Mouse (Mus musculus): Measurements from ENCODE around the gene Ifna15. TPM values are rescaled to one million over a fixed set of nuclear protein-coding genes. Genes with fewer than 3 reads are reported as not detected.

Ifna15 gene
- polyA plus RNA-seq (2014; fragmentation: Illumina TruSeq; extraction: RNeasy Lipid Tissue Mini Kit (QIAGEN cat#74804); ENCODE audit: low read depth, low replicate concordance) = not detected

GRCm38 (mm10) chr4:88558145-88558544, at the start of gene Ifna15:
TSS of gene Ifna15 (minus strand) at chr4:88558245.

GRCm38 (mm10) chr4:88603276-88603675, 45.2 kb upstream of the Ifna15 start, which contains the start of gene Ifna12:
TSS of gene Ifna12 (minus strand) at chr4:88603376.

GRCm38 (mm10) chr4:88592285-88592684, 34.2 kb upstream of the Ifna15 start, which contains the start of gene Ifna9:
TSS of gene Ifna9 (minus strand) at chr4:88592385.

GRCm38 (mm10) chr4:88571698-88572097, 13.7 kb upstream of the Ifna15 start, which contains the start of gene Ifna14:
TSS of gene Ifna14 (minus strand) at chr4:88571798.

GRCm38 (mm10) chr4:88522674-88523073, 35.4 kb downstream of the Ifna15 start, which contains the start of gene Ifnb1:
TSS of gene Ifnb1 (minus strand) at chr4:88522774.

Other genes starting within 250 kb of the Ifna15 start
- gene Hacd4, start 119.3 kb downstream of the Ifna15 start, polyA plus RNA-seq (2014; fragmentation: Illumina TruSeq; extraction: RNeasy Lipid Tissue Mini Kit (QIAGEN cat#74804); ENCODE audit: low read depth, low replicate concordance) = 15.3 TPM
- not detected for gene Ifnb1, start 35.5 kb downstream of the Ifna15 start, polyA plus RNA-seq (2014; fragmentation: Illumina TruSeq; extraction: RNeasy Lipid Tissue Mini Kit (QIAGEN cat#74804); ENCODE audit: low read depth, low replicate concordance)
- not detected for gene Ifna14, start 13.6 kb upstream of the Ifna15 start, polyA plus RNA-seq (2014; fragmentation: Illumina TruSeq; extraction: RNeasy Lipid Tissue Mini Kit (QIAGEN cat#74804); ENCODE audit: low read depth, low replicate concordance)
- gene Ifna9, start 34.1 kb upstream of the Ifna15 start, polyA plus RNA-seq (2014; fragmentation: Illumina TruSeq; extraction: RNeasy Lipid Tissue Mini Kit (QIAGEN cat#74804); ENCODE audit: low read depth, low replicate concordance) = not detected
- gene Ifna12, start 45.1 kb upstream of the Ifna15 start, polyA plus RNA-seq (2014; fragmentation: Illumina TruSeq; extraction: RNeasy Lipid Tissue Mini Kit (QIAGEN cat#74804); ENCODE audit: low read depth, low replicate concordance) = not detected
- gene C87499, start 76.2 kb upstream of the Ifna15 start, polyA plus RNA-seq (2014; fragmentation: Illumina TruSeq; extraction: RNeasy Lipid Tissue Mini Kit (QIAGEN cat#74804); ENCODE audit: low read depth, low replicate concordance) = not detected
- gene Ifna13, start 86.2 kb upstream of the Ifna15 start, polyA plus RNA-seq (2014; fragmentation: Illumina TruSeq; extraction: RNeasy Lipid Tissue Mini Kit (QIAGEN cat#74804); ENCODE audit: low read depth, low replicate concordance) = not detected
- not detected for gene Ifna16, start 118.7 kb upstream of the Ifna15 start, polyA plus RNA-seq (2014; fragmentation: Illumina TruSeq; extraction: RNeasy Lipid Tissue Mini Kit (QIAGEN cat#74804); ENCODE audit: low read depth, low replicate concordance)
- gene Ifna2, start 125.7 kb upstream of the Ifna15 start, polyA plus RNA-seq (2014; fragmentation: Illumina TruSeq; extraction: RNeasy Lipid Tissue Mini Kit (QIAGEN cat#74804); ENCODE audit: low read depth, low replicate concordance) = not detected
- not detected for gene Ifnab, start 133.1 kb upstream of the Ifna15 start, polyA plus RNA-seq (2014; fragmentation: Illumina TruSeq; extraction: RNeasy Lipid Tissue Mini Kit (QIAGEN cat#74804); ENCODE audit: low read depth, low replicate concordance)
- gene Gm26566, start 163.6 kb upstream of the Ifna15 start, polyA plus RNA-seq (2014; fragmentation: Illumina TruSeq; extraction: RNeasy Lipid Tissue Mini Kit (QIAGEN cat#74804); ENCODE audit: low read depth, low replicate concordance) = not detected
- 192 TPM for gene Klhl9, start 164.2 kb upstream of the Ifna15 start, polyA plus RNA-seq (2014; fragmentation: Illumina TruSeq; extraction: RNeasy Lipid Tissue Mini Kit (QIAGEN cat#74804); ENCODE audit: low read depth, low replicate concordance)
- not detected for gene Gm13271, start 196.6 kb upstream of the Ifna15 start, polyA plus RNA-seq (2014; fragmentation: Illumina TruSeq; extraction: RNeasy Lipid Tissue Mini Kit (QIAGEN cat#74804); ENCODE audit: low read depth, low replicate concordance)
- not detected for gene Gm13283, start 201.9 kb upstream of the Ifna15 start, polyA plus RNA-seq (2014; fragmentation: Illumina TruSeq; extraction: RNeasy Lipid Tissue Mini Kit (QIAGEN cat#74804); ENCODE audit: low read depth, low replicate concordance)
- not detected for gene Gm13290, start 215.6 kb upstream of the Ifna15 start, polyA plus RNA-seq (2014; fragmentation: Illumina TruSeq; extraction: RNeasy Lipid Tissue Mini Kit (QIAGEN cat#74804); ENCODE audit: low read depth, low replicate concordance)
- gene Gm13289, start 218.7 kb upstream of the Ifna15 start, polyA plus RNA-seq (2014; fragmentation: Illumina TruSeq; extraction: RNeasy Lipid Tissue Mini Kit (QIAGEN cat#74804); ENCODE audit: low read depth, low replicate concordance) = not detected
- not detected for gene Gm13272, start 221.6 kb upstream of the Ifna15 start, polyA plus RNA-seq (2014; fragmentation: Illumina TruSeq; extraction: RNeasy Lipid Tissue Mini Kit (QIAGEN cat#74804); ENCODE audit: low read depth, low replicate concordance)
- gene Ifnz, start 223.9 kb upstream of the Ifna15 start, polyA plus RNA-seq (2014; fragmentation: Illumina TruSeq; extraction: RNeasy Lipid Tissue Mini Kit (QIAGEN cat#74804); ENCODE audit: low read depth, low replicate concordance) = not detected
- not detected for gene Gm13276, start 227.5 kb upstream of the Ifna15 start, polyA plus RNA-seq (2014; fragmentation: Illumina TruSeq; extraction: RNeasy Lipid Tissue Mini Kit (QIAGEN cat#74804); ENCODE audit: low read depth, low replicate concordance)
- gene Gm13277, start 230.4 kb upstream of the Ifna15 start, polyA plus RNA-seq (2014; fragmentation: Illumina TruSeq; extraction: RNeasy Lipid Tissue Mini Kit (QIAGEN cat#74804); ENCODE audit: low read depth, low replicate concordance) = not detected
- not detected for gene Gm13278, start 233.3 kb upstream of the Ifna15 start, polyA plus RNA-seq (2014; fragmentation: Illumina TruSeq; extraction: RNeasy Lipid Tissue Mini Kit (QIAGEN cat#74804); ENCODE audit: low read depth, low replicate concordance)
- not detected for gene Gm13275, start 236.2 kb upstream of the Ifna15 start, polyA plus RNA-seq (2014; fragmentation: Illumina TruSeq; extraction: RNeasy Lipid Tissue Mini Kit (QIAGEN cat#74804); ENCODE audit: low read depth, low replicate concordance)
- not detected for gene Gm13279, start 239.2 kb upstream of the Ifna15 start, polyA plus RNA-seq (2014; fragmentation: Illumina TruSeq; extraction: RNeasy Lipid Tissue Mini Kit (QIAGEN cat#74804); ENCODE audit: low read depth, low replicate concordance)
- gene Gm13285, start 241.4 kb upstream of the Ifna15 start, polyA plus RNA-seq (2014; fragmentation: Illumina TruSeq; extraction: RNeasy Lipid Tissue Mini Kit (QIAGEN cat#74804); ENCODE audit: low read depth, low replicate concordance) = not detected
- gene Gm13287, start 245.0 kb upstream of the Ifna15 start, polyA plus RNA-seq (2014; fragmentation: Illumina TruSeq; extraction: RNeasy Lipid Tissue Mini Kit (QIAGEN cat#74804); ENCODE audit: low read depth, low replicate concordance) = not detected
- gene Gm13288, start 247.3 kb upstream of the Ifna15 start, polyA plus RNA-seq (2014; fragmentation: Illumina TruSeq; extraction: RNeasy Lipid Tissue Mini Kit (QIAGEN cat#74804); ENCODE audit: low read depth, low replicate concordance) = not detected

Data from adrenal gland, adult 10 weeks (tissue).